Mouse (Mus musculus) lung, adult 10 weeks (tissue): ENCODE measurements around the gene Klf14. TPM values are rescaled to one million over a fixed set of nuclear protein-coding genes. Genes with fewer than 3 reads are reported as not detected.

Experiments
- polyA plus RNA-seq: library from polyadenylated mRNA; stranded (reverse); fragments of 350-450 nt; fragmentation: Illumina TruSeq; extraction: RNeasy Lipid Tissue Mini Kit (QIAGEN cat#74804); gene quantifications from one replicate; pipeline ENCODE4 v1.2.3, GENCODE M21; 2014; ENCODE audit warnings: low read depth, low replicate concordance; ENCODE audit not compliant: insufficient read depth

Gene Klf14
- not detected for polyA plus RNA-seq

DNA sequence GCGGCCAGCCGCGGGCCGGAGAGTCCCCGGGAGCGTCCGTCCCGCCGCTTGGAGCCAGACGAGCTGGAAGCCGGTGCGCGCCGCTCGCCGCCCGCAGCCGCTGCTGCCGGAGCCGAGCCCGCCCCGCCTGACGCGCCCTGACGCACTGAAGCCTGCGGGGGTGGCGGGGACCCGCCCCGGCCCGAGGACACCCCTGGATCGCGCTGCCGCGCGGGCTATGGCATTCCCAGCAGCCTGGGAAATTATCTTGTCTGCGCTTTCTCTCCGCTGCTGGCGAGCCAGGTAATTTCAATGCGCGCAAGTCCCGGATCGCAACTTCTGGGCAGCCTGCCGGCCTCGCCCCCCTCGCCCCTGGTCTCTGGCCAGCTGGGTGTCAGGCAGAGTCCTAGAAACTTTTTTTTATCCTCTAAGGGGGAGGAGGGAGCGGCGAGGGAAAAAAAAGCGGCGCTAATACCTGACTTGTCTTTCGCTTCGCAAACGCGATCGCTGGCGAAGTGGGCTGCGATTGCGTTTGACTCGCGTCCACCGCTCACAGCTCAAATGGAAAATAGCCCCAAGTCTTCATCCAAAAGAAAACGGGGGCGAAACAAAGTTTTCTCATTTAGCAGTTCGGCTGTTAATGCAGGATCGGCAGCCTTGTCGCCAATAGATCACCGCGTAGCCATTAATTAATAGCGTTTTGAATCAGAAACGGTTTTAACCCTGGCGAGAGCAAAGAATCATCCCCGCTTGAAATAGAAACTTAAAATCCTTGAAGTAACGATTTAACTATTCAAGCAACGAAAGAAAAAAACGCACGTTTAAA, at the start of gene Klf14:
Klf14 (minus strand) TSS at position 343 of the 805 bp plus-strand sequence.

DNA sequence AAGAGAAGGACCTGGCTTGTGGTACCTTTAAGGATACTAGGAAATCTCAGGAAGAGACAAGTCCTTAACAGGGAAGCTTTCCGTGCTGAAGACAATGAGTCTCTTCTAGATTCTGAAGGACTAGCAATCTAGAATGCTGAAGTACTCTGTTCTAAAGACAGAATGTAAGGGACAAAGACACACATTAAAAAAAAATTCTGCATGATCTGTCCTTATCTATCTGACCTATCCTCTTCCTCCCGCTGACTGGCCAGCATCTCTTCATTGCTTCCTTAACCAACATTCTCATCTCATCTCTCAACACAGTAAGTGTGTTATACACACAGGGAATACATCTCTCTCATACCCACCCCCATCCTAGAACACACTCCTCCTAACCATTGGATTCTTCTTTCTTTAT, 43.4 kb downstream of the Klf14 start, which contains the start of gene Tsga13:
Tsga13 (minus strand) TSS at position 101 of the 400 bp plus-strand sequence.

Other genes starting within 250 kb of the Klf14 start
- gene Mest, start 235.5 kb downstream of the Klf14 start, polyA plus RNA-seq = 3.5 TPM
- gene Copg2, start 62.3 kb downstream of the Klf14 start, polyA plus RNA-seq = 15.4 TPM
- not detected for gene Tsga13, start 43.5 kb downstream of the Klf14 start, polyA plus RNA-seq